Mouse (Mus musculus): Measurements from ENCODE around the gene Tmem28. TPM values are rescaled to one million over a fixed set of nuclear protein-coding genes. Genes with fewer than 3 reads are reported as not detected.

Gene Tmem28
- total and polyA plus RNA-seq, 3 experiments = 0.05 TPM; not detected in 2

DNA sequence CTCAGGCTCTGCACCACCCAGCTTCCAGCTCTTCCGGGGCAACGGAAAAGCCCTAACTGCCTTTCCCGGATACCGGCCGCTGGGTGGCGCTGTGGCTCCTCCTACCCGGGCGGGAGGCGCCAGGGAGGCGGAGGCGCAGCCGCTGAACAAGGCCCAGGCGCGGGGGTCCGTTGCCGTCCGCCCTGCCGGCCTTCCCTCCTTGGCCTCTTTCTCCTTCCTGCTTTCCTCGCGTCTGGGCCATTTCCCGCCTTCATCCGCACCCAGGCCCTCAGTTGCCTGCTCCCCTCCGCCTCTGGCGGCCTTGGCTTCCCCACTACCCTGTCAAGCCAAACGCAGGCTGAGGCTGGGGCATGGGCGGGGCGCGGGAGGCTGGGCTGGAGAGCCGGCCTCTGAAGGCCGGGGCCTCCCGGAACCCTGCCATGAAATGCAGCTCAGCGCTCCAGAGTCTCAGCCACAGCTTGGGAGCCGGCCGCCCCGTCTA, 32.5 kb downstream of the Tmem28 start:
- no peak for ATAC-seq (ENCODE audit: extremely low read depth, insufficient number of reproducible peaks, low FRiP score, poor library complexity, severe bottlenecking)
- no peak for TF ChIP-seq POLR2AphosphoS5 (IDR thresholded peaks at IDR 0.05; ENCODE audit: insufficient replicate concordance, low read depth, low read length)
- no peak for TF ChIP-seq TAL1 (conservative IDR thresholded peaks at IDR 0.05; ENCODE audit: low read depth, low read length)
- TF ChIP-seq GATA2 (IDR thresholded peaks at IDR 0.05; ENCODE audit: borderline replicate concordance, low read depth, low read length) = no peak
- no peak for TF ChIP-seq GATA1 (IDR thresholded peaks at IDR 0.05; ENCODE audit: borderline replicate concordance, low read length)
- Histone ChIP-seq H3K9me3 (replicated peaks) (no peaks in the 10 kb centered on the region), H3K27me3 (ENCODE audit: insufficient read depth, low read length) (no peaks in the 10 kb centered on the region), H3K36me3 (replicated peaks) (no peaks in the 10 kb centered on the region), H3K4me1 (ENCODE audit: insufficient read depth, low read depth, low read length) (no peaks in the 10 kb centered on the region), H3K4me3 (ENCODE audit: low read depth, low read length) (no peak overlapping the region; the same call in 1 of the 2 replicates)
- peak; percentile 1 for DNase-seq (ENCODE audit: low spot score)

DNA sequence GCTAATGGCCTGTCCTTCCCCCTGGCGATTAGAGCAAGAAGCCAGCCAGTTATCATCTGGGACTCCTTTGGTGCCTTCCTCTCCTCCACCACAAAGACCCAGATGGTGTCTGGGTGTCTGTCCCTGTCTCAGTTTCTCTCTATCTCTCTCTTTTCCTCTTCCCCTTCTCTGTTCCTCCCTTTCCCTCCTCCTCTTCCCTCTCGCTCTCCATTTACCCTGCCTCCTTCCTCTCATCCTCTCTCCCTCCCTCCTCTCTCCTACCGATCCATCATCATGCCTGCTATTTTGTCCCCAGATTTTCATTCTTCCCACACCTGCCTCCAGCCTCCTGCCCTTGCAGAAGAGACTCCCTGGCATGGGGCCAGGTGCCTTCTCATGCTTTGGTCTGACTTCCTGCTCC, 33.0 kb downstream of the Tmem28 start:
- H3K4me3 ChIP-seq (ENCODE audit: low read depth, low read length) = no peak overlapping the region
- no peak for ATAC-seq (ENCODE audit: extremely low read depth, insufficient number of reproducible peaks, low FRiP score, poor library complexity, severe bottlenecking)

DNA sequence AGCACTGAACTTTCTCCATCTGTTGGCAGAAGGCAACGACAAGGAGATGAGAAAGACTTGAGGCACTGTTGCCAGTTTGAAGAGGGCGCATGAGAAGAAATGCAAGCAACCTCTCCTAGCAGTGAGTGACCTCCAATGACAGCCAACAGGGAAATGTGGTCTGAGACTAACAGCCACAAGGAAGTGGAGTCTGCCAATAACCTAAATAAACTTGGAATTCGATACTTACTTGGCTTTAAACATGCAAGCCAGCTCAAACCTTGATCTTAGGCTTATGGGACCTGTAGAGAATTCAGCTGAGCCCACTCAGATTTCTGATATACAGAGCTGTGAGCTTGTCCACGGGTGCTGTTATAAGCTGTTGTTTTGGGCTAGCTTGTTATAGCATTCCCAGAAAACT, 51.4 kb downstream of the Tmem28 start:
- Histone ChIP-seq H3K4me3 (ENCODE audit: low read depth, low read length) (no peak overlapping the region), H3K4me1 (ENCODE audit: insufficient read depth, low read depth, low read length) (no peaks in the 10 kb centered on the region), H3K36me3 (replicated peaks) (no peaks in the 10 kb centered on the region), H3K27me3 (ENCODE audit: insufficient read depth, low read length) (no peaks in the 10 kb centered on the region), H3K9me3 (replicated peaks) (no peaks in the 10 kb centered on the region)
- ATAC-seq (ENCODE audit: extremely low read depth, insufficient number of reproducible peaks, low FRiP score, poor library complexity, severe bottlenecking) (no peak), DNase-seq (ENCODE audit: low spot score) (no peak)
- TF ChIP-seq TAL1 (conservative IDR thresholded peaks at IDR 0.05; ENCODE audit: low read depth, low read length) = no peak
- TF ChIP-seq GATA2 (IDR thresholded peaks at IDR 0.05; ENCODE audit: borderline replicate concordance, low read depth, low read length) = no peak
- TF ChIP-seq GATA1 (IDR thresholded peaks at IDR 0.05; ENCODE audit: borderline replicate concordance, low read length) = no peak
- TF ChIP-seq CTCF (IDR thresholded peaks at IDR 0.05; ENCODE audit: low read depth, low read length) = no peak
- TF ChIP-seq POLR2AphosphoS5 (IDR thresholded peaks at IDR 0.05; ENCODE audit: insufficient replicate concordance, low read depth, low read length) = no peak

More for the DNA sequence above, 33.0 kb downstream of the Tmem28 start:
- Histone ChIP-seq H3K36me3 (replicated peaks) (no peaks in the 10 kb centered on the region), H3K27me3 (ENCODE audit: insufficient read depth, low read length) (no peaks in the 10 kb centered on the region), H3K4me1 (ENCODE audit: insufficient read depth, low read depth, low read length) (no peaks in the 10 kb centered on the region), H3K9me3 (replicated peaks) (no peaks in the 10 kb centered on the region)
- DNase-seq (ENCODE audit: low spot score) = no peak
- TF ChIP-seq POLR2AphosphoS5 (IDR thresholded peaks at IDR 0.05; ENCODE audit: insufficient replicate concordance, low read depth, low read length) (no peak), CTCF (IDR thresholded peaks at IDR 0.05; ENCODE audit: low read depth, low read length) (no peak), TAL1 (conservative IDR thresholded peaks at IDR 0.05; ENCODE audit: low read depth, low read length) (no peak), GATA2 (IDR thresholded peaks at IDR 0.05; ENCODE audit: borderline replicate concordance, low read depth, low read length) (no peak), GATA1 (IDR thresholded peaks at IDR 0.05; ENCODE audit: borderline replicate concordance, low read length) (no peak)

DNA sequence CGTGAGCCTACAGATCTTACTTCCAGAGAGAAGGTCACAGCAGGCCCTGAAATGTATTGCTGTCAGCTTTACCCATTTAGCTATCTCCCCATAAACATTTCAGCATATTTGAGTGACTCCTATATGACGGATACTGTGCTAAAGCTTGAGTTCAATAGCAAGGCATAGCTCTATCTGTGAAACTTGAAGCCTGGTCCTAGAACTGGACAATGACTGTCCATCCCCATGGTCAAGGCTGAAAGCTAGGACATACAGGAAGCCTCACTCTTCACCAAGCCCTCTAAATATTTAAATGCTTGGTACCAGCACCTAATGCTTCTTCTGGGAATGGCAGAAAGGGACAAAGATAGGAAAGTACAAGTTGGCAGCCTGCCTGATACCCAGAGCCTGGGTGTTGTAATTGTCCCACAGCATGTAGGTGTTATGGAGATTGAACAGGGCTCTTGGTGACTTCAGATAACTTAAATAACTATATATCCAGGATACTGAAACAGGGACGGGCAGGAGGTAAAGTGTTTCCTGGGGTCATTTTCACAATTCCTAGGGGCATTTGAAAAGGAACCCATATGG, 51.9 kb downstream of the Tmem28 start:
- no peak overlapping the region for H3K4me3 ChIP-seq (ENCODE audit: low read depth, low read length)
- TF ChIP-seq GATA1 (IDR thresholded peaks at IDR 0.05; ENCODE audit: borderline replicate concordance, low read length) (no peak), TAL1 (conservative IDR thresholded peaks at IDR 0.05; ENCODE audit: low read depth, low read length) (no peak), GATA2 (IDR thresholded peaks at IDR 0.05; ENCODE audit: borderline replicate concordance, low read depth, low read length) (no peak)
- DNase-seq (ENCODE audit: low spot score) = no peak

DNA sequence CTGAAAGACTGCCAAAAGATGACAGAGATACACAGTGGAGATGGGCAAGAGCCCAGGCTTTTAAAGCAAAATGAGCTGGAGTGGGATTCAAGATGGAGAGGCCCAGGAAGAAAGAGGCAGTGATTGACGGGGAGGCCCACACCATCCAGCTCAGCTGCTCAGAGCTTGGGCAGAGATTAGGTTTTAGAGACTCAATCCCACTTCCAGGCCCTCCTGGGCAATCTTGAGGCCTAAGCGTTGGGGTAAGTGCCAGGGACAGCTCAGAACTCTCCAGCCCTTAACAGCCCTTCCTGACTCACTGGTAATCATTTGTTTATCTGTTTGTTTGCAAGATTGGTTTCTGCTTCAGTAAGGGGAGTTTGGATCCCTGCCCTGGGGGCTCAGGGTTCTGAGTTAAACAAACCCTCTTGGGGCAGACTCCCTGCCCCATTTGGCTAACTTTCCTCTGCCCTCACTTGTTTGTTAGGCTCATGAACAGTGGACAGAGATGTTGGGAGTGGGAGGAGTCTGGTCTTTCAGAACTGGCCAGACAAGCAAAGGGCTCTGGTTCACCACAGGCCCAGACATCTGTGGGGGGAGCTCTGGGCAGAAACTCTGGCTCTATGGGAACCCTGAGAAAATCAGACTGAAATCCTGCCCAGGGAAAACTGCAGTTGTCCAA, 52.6 kb downstream of the Tmem28 start:
- Histone ChIP-seq H3K36me3 (replicated peaks) (no peaks in the 10 kb centered on the region), H3K4me1 (ENCODE audit: insufficient read depth, low read depth, low read length) (no peaks in the 10 kb centered on the region), H3K27me3 (ENCODE audit: insufficient read depth, low read length) (no peaks in the 10 kb centered on the region), H3K9me3 (replicated peaks) (no peaks in the 10 kb centered on the region), H3K4me3 (ENCODE audit: low read depth, low read length) (no peak overlapping the region)
- no peak for DNase-seq (ENCODE audit: low spot score)
- no peak for TF ChIP-seq GATA1 (IDR thresholded peaks at IDR 0.05; ENCODE audit: borderline replicate concordance, low read length)
- TF ChIP-seq CTCF (IDR thresholded peaks at IDR 0.05; ENCODE audit: low read depth, low read length) = no peak
- TF ChIP-seq GATA2 (IDR thresholded peaks at IDR 0.05; ENCODE audit: borderline replicate concordance, low read depth, low read length) = no peak
- no peak for TF ChIP-seq POLR2AphosphoS5 (IDR thresholded peaks at IDR 0.05; ENCODE audit: insufficient replicate concordance, low read depth, low read length)
- TF ChIP-seq TAL1 (conservative IDR thresholded peaks at IDR 0.05; ENCODE audit: low read depth, low read length) = no peak
- no peak for ATAC-seq (ENCODE audit: extremely low read depth, insufficient number of reproducible peaks, low FRiP score, poor library complexity, severe bottlenecking)

More for the DNA sequence above, 51.9 kb downstream of the Tmem28 start:
- no peaks in the 10 kb centered on the region for H3K4me1 ChIP-seq (ENCODE audit: insufficient read depth, low read depth, low read length)
- no peak for ATAC-seq (ENCODE audit: extremely low read depth, insufficient number of reproducible peaks, low FRiP score, poor library complexity, severe bottlenecking)
- H3K27me3 ChIP-seq (ENCODE audit: insufficient read depth, low read length) = no peaks in the 10 kb centered on the region
- H3K9me3 ChIP-seq (replicated peaks) = no peaks in the 10 kb centered on the region
- no peaks in the 10 kb centered on the region for H3K36me3 ChIP-seq (replicated peaks)

DNA sequence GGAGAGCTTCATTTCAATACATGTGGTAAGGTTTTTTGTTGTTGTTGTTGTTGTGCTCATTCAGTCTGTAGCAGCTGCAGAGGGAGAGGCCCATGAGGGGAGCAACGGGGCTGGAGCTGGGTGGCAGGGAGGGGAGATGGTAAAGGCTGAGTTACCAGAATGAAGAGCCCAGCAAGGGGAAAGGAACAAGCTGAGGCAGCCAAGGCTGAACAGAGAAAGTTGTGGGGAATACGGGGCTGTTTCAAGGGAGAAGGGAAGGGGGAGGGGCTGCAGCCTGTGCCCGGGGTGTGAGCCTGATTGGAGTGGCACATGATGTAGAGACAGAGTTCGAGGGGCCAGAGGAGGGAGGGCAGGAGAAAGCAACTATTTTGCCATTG, 53.1 kb downstream of the Tmem28 start:
- Histone ChIP-seq H3K36me3 (replicated peaks) (no peaks in the 10 kb centered on the region), H3K9me3 (replicated peaks) (no peaks in the 10 kb centered on the region), H3K4me1 (ENCODE audit: insufficient read depth, low read depth, low read length) (no peaks in the 10 kb centered on the region), H3K4me3 (ENCODE audit: low read depth, low read length) (no peak overlapping the region), H3K27me3 (ENCODE audit: insufficient read depth, low read length) (no peaks in the 10 kb centered on the region)
- no peak for TF ChIP-seq POLR2AphosphoS5 (IDR thresholded peaks at IDR 0.05; ENCODE audit: insufficient replicate concordance, low read depth, low read length)
- TF ChIP-seq GATA1 (IDR thresholded peaks at IDR 0.05; ENCODE audit: borderline replicate concordance, low read length) = no peak
- no peak for TF ChIP-seq CTCF (IDR thresholded peaks at IDR 0.05; ENCODE audit: low read depth, low read length)
- no peak for TF ChIP-seq TAL1 (conservative IDR thresholded peaks at IDR 0.05; ENCODE audit: low read depth, low read length)
- TF ChIP-seq GATA2 (IDR thresholded peaks at IDR 0.05; ENCODE audit: borderline replicate concordance, low read depth, low read length) = no peak
- ATAC-seq (ENCODE audit: extremely low read depth, insufficient number of reproducible peaks, low FRiP score, poor library complexity, severe bottlenecking) (no peak), DNase-seq (ENCODE audit: low spot score) (no peak)

Data from G1E (cell line).